Mouse (Mus musculus): ENCODE results near the gene Stoml3. TPM values are rescaled to one million over a fixed set of nuclear protein-coding genes. Genes with fewer than 3 reads are reported as not detected.

Stoml3 gene
- polyA plus RNA-seq, 1 experiment from 2014 or later = not detected

- Histone ChIP-seq H3K4me1 (replicated peaks; ENCODE audit: control insufficient read depth, insufficient read depth) (no peaks in the 10 kb centered on the region), H3K4me2 (replicated peaks; ENCODE audit: low read depth) (no peak overlapping the region), H3K9ac (ENCODE audit: low read length) (no peak overlapping the region), H3K9me3 (ENCODE audit: control insufficient read depth, low read length) (no peaks in the 10 kb centered on the region), H3K36me3 (ENCODE audit: control insufficient read depth, insufficient read depth, low read length) (peaks cover 22% of the 10 kb centered on the region), H3K4me3 (ENCODE audit: low read depth, low read length) (no peak overlapping the region), H3K27ac (replicated peaks) (no peak overlapping the region; the same call in 1 of the 2 replicates), H3K27me3 (ENCODE audit: control insufficient read depth, insufficient read depth, low read length) (no peaks in the 10 kb centered on the region)
- 88% methylated on average over 7 of the region's 7 CpGs for WGBS
- TF ChIP-seq CTCF (IDR thresholded peaks at IDR 0.05; ENCODE audit: low read depth) (no peak), EP300 (optimal IDR thresholded peaks at IDR 0.05) (no peak)
- DNase-seq (ENCODE audit: low spot score) (no peak), ATAC-seq (ENCODE audit: low FRiP score, low TSS enrichment) (no peak)
Measured at GRCm38 (mm10) chr3:53453346-53453745, 35.1 kb upstream of the Stoml3 start.

GRCm38 (mm10) chr3:53454005-53454404 is 34.4 kb upstream of the Stoml3 start:
- no peak overlapping the region for H3K4me3 ChIP-seq (ENCODE audit: low read depth, low read length)
- ATAC-seq (ENCODE audit: low FRiP score, low TSS enrichment) = peak; percentile 78
- no peak for DNase-seq (ENCODE audit: low spot score)

GRCm38 (mm10) chr3:53454561-53454960 is 33.9 kb upstream of the Stoml3 start:
- TF ChIP-seq CTCF (IDR thresholded peaks at IDR 0.05; ENCODE audit: low read depth) (no peak), EP300 (optimal IDR thresholded peaks at IDR 0.05) (no peak)
- Histone ChIP-seq H3K9me3 (ENCODE audit: control insufficient read depth, low read length) (no peaks in the 10 kb centered on the region), H3K4me1 (replicated peaks; ENCODE audit: control insufficient read depth, insufficient read depth) (no peaks in the 10 kb centered on the region), H3K4me3 (ENCODE audit: low read depth, low read length) (no peak overlapping the region), H3K4me2 (replicated peaks; ENCODE audit: low read depth) (no peak overlapping the region), H3K27me3 (ENCODE audit: control insufficient read depth, insufficient read depth, low read length) (no peaks in the 10 kb centered on the region), H3K36me3 (ENCODE audit: control insufficient read depth, insufficient read depth, low read length) (peaks cover 26% of the 10 kb centered on the region), H3K27ac (replicated peaks) (peak overlapping the region; percentile 13; the same call in 1 of the 2 replicates), H3K9ac (ENCODE audit: low read length) (no peak overlapping the region)
- WGBS = 89% methylated on average over 6 of the region's 6 CpGs
- ATAC-seq (ENCODE audit: low FRiP score, low TSS enrichment) = no peak
- no peak for DNase-seq (ENCODE audit: low spot score)

More at GRCm38 (mm10) chr3:53454005-53454404, 34.4 kb upstream of the Stoml3 start:
- Histone ChIP-seq H3K36me3 (ENCODE audit: control insufficient read depth, insufficient read depth, low read length) (peaks cover 24% of the 10 kb centered on the region), H3K4me2 (replicated peaks; ENCODE audit: low read depth) (no peak overlapping the region), H3K27me3 (ENCODE audit: control insufficient read depth, insufficient read depth, low read length) (no peaks in the 10 kb centered on the region), H3K27ac (replicated peaks) (0 out of 2 replicates have a peak overlapping the region, but pooled peaks have one; percentile 13), H3K4me1 (replicated peaks; ENCODE audit: control insufficient read depth, insufficient read depth) (no peaks in the 10 kb centered on the region), H3K9ac (ENCODE audit: low read length) (no peak overlapping the region), H3K9me3 (ENCODE audit: control insufficient read depth, low read length) (no peaks in the 10 kb centered on the region)
- TF ChIP-seq EP300 (optimal IDR thresholded peaks at IDR 0.05) (no peak), CTCF (IDR thresholded peaks at IDR 0.05; ENCODE audit: low read depth) (no peak)
- WGBS = 81% methylated on average over 6 of the region's 6 CpGs

GRCm38 (mm10) chr3:53454984-53455383 is 33.5 kb upstream of the Stoml3 start:
- H3K27me3 ChIP-seq (ENCODE audit: control insufficient read depth, insufficient read depth, low read length) = no peaks in the 10 kb centered on the region
- H3K27ac ChIP-seq (replicated peaks) = peak overlapping the region; percentile 13; the same call in 1 of the 2 replicates
- H3K4me2 ChIP-seq (replicated peaks; ENCODE audit: low read depth) = no peak overlapping the region
- H3K4me1 ChIP-seq (replicated peaks; ENCODE audit: control insufficient read depth, insufficient read depth) = no peaks in the 10 kb centered on the region
- no peak overlapping the region for H3K4me3 ChIP-seq (ENCODE audit: low read depth, low read length)
- no peaks in the 10 kb centered on the region for H3K9me3 ChIP-seq (ENCODE audit: control insufficient read depth, low read length)
- H3K36me3 ChIP-seq (ENCODE audit: control insufficient read depth, insufficient read depth, low read length) = peaks cover 26% of the 10 kb centered on the region
- ATAC-seq (ENCODE audit: low FRiP score, low TSS enrichment) (peak; percentile 77), DNase-seq (ENCODE audit: low spot score) (peak; percentile 38)
- H3K9ac ChIP-seq (ENCODE audit: low read length) = no peak overlapping the region
- 55% methylated on average over 7 of the region's 7 CpGs for WGBS
- TF ChIP-seq EP300 (optimal IDR thresholded peaks at IDR 0.05) = no peak
- TF ChIP-seq CTCF (IDR thresholded peaks at IDR 0.05; ENCODE audit: low read depth) = no peak

GRCm38 (mm10) chr3:53457750-53458149 is 30.7 kb upstream of the Stoml3 start:
- TF ChIP-seq CTCF (IDR thresholded peaks at IDR 0.05; ENCODE audit: low read depth) = no peak
- TF ChIP-seq EP300 (optimal IDR thresholded peaks at IDR 0.05) = no peak
- H3K9ac ChIP-seq (ENCODE audit: low read length) = no peak overlapping the region
- H3K36me3 ChIP-seq (ENCODE audit: control insufficient read depth, insufficient read depth, low read length) = peaks cover 16% of the 10 kb centered on the region; the same call in 1 of the 2 replicates
- no peak overlapping the region for H3K4me2 ChIP-seq (replicated peaks; ENCODE audit: low read depth)
- no peaks in the 10 kb centered on the region for H3K9me3 ChIP-seq (ENCODE audit: control insufficient read depth, low read length)
- DNase-seq (ENCODE audit: low spot score) (no peak), ATAC-seq (ENCODE audit: low FRiP score, low TSS enrichment) (no peak)
- WGBS = 74% methylated on average over 5 of the region's 5 CpGs
- H3K4me1 ChIP-seq (replicated peaks; ENCODE audit: control insufficient read depth, insufficient read depth) = no peaks in the 10 kb centered on the region
- no peaks in the 10 kb centered on the region for H3K27me3 ChIP-seq (ENCODE audit: control insufficient read depth, insufficient read depth, low read length)
- no peak overlapping the region for H3K27ac ChIP-seq (replicated peaks)
- H3K4me3 ChIP-seq (ENCODE audit: low read depth, low read length) = no peak overlapping the region

DNA sequence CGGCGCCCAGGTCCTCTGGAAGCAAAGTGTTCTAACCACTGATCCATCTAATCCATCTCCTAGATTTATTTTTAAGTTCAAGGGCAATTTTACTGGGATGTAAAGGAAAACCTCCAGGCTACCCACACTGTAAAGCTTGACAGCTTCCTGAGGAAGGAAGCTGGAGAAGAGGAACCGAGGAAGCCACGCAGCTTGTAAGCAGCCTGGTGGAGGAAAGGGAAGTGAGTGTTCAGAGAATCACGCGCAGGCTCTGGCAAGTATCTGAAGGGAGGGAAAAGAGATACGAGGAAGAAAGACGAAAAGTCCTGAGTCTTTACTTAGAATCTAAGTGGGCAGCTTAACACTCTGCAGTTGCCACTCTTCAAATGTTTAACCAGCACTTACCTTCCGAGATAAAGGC is 28.3 kb upstream of the Stoml3 start:
- 67% methylated on average over 9 of the region's 9 CpGs for WGBS
- DNase-seq (ENCODE audit: low spot score) = no peak
- no peak for ATAC-seq (ENCODE audit: low FRiP score, low TSS enrichment)

More for the DNA sequence above, 28.3 kb upstream of the Stoml3 start:
- no peak overlapping the region for H3K4me2 ChIP-seq (replicated peaks; ENCODE audit: low read depth)
- no peak overlapping the region for H3K9ac ChIP-seq (ENCODE audit: low read length)
- H3K27me3 ChIP-seq (ENCODE audit: control insufficient read depth, insufficient read depth, low read length) = no peaks in the 10 kb centered on the region
- no peak overlapping the region for H3K4me3 ChIP-seq (ENCODE audit: low read depth, low read length)
- H3K36me3 ChIP-seq (ENCODE audit: control insufficient read depth, insufficient read depth, low read length) = peaks cover 9% of the 10 kb centered on the region; the same call in 1 of the 2 replicates
- no peak overlapping the region for H3K27ac ChIP-seq (replicated peaks)
- H3K9me3 ChIP-seq (ENCODE audit: control insufficient read depth, low read length) = no peaks in the 10 kb centered on the region
- H3K4me1 ChIP-seq (replicated peaks; ENCODE audit: control insufficient read depth, insufficient read depth) = no peaks in the 10 kb centered on the region
- no peak for TF ChIP-seq EP300 (optimal IDR thresholded peaks at IDR 0.05)

All from stomach, postnatal 0 days (tissue).